Mouse (Mus musculus) embryonic facial prominence, embryonic 10.5 days (tissue): Measurements from ENCODE around the gene Ifnar2. TPM values are rescaled to one million over a fixed set of nuclear protein-coding genes. Genes with fewer than 3 reads are reported as not detected.
"Not testable (repeated sequence)": the region's sequence is repeated elsewhere in the genome, so short reads cannot be mapped to it uniquely, and the experiment has no call there.

Experiments used
- DNase-seq: peaks from one replicate; pipeline ENCODE4 v3.0.0-alpha.2; 2017; ENCODE audit warnings: low spot score
- H3K27ac ChIP-seq: fragments of 300-500 bp; sonication (generic); replicated peaks from 2 replicates; pipeline ENCODE4 v1.5.1; 2016; ENCODE audit warnings: mild to moderate bottlenecking
- H3K27me3 ChIP-seq: fragments of 300-500 bp; sonication (generic); replicated peaks from 2 replicates; pipeline ENCODE4 v1.6.1; 2016; ENCODE audit warnings: low read depth, mild to moderate bottlenecking; ENCODE audit not compliant: poor library complexity, severe bottlenecking
- H3K36me3 ChIP-seq: fragments of 300-500 bp; sonication (generic); replicated peaks from 2 replicates; pipeline ENCODE4 v1.6.1; 2016; ENCODE audit warnings: mild to moderate bottlenecking, moderate library complexity
- H3K4me1 ChIP-seq: fragments of 300-500 bp; sonication (generic); 2 replicates; pipeline ENCODE4 v1.6.1; 2016
- H3K4me3 ChIP-seq: fragments of 300-500 bp; sonication (generic); 2 replicates; pipeline ENCODE4 v1.5.1; 2016; ENCODE audit warnings: mild to moderate bottlenecking, moderate library complexity
- H3K9me3 ChIP-seq: fragments of 300-500 bp; sonication (generic); 2 replicates; pipeline ENCODE4 v1.6.1; 2016; ENCODE audit warnings: mild to moderate bottlenecking
- WGBS: fragments of 180-500 bp; shearing (Covaris S2); methylation state at CpG from one replicate; pipeline ENCODE4 v1.1.7; 2016; 5-methylcytosine and 5-hydroxymethylcytosine counted together
- polyA plus RNA-seq: library from polyadenylated mRNA; unstranded; fragments of >200 nt; fragmentation: Nextera tagmentation; extraction: Ambion mirVana; gene quantifications from 2 replicates; pipeline ENCODE4 v1.2.1, GENCODE M21; 2016

The Ifnar2 gene
- polyA plus RNA-seq, 1 experiment from 2014 or later, result 29.7 TPM

- H3K4me1 ChIP-seq, result 0 out of 2 replicates have a peak, but pooled peaks cover 1% of the 10 kb centered on the region
- no peak for DNase-seq
- no peak overlapping the region for H3K4me3 ChIP-seq
- H3K9me3 ChIP-seq, result no peaks in the 10 kb centered on the region
- 77% methylated on average over 5 of the region's 5 CpGs for WGBS
- no peaks in the 10 kb centered on the region for H3K27me3 ChIP-seq
- H3K27ac ChIP-seq, result no peak overlapping the region
- peaks cover 23% of the 10 kb centered on the region; the same call in 1 of the 2 replicates for H3K36me3 ChIP-seq
Observed at GRCm38 (mm10) chr16:91418531-91418930, 45.9 kb downstream of the Ifnar2 start.

- WGBS, result 92% methylated on average over 6 of the region's 6 CpGs
- Histone ChIP-seq H3K9me3 (no peaks in the 10 kb centered on the region), H3K27me3 (no peaks in the 10 kb centered on the region), H3K27ac (no peak overlapping the region), H3K4me3 (no peak overlapping the region), H3K36me3 (peaks cover 17% of the 10 kb centered on the region; the same call in 1 of the 2 replicates), H3K4me1 (peaks cover 10% of the 10 kb centered on the region)
- no peak for DNase-seq
Observed at GRCm38 (mm10) chr16:91425816-91426215, 53.2 kb downstream of the Ifnar2 start.

DNA sequence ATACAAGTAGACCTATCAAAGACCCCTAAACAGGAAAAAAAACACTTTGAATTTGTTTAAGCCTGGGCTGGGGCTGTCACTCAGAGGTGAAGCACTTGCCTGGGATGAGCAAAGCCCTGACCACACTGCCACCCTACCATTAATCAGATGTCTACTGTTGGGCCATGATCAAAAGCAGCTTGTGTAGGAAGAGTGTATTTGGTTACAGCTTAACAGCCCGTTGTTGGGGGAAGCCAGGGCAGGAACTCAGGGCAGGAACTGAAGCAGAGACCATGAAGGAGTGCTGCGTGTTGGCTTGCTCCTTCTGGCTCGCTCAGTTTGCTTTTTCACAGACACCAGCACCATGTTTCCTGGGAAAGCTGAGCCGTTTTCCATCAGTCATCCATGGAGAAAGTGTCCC, 54.0 kb downstream of the Ifnar2 start:
- 85% methylated on average over 4 of the region's 4 CpGs for WGBS
- Histone ChIP-seq H3K27ac (no peak overlapping the region), H3K4me1 (peaks cover 10% of the 10 kb centered on the region), H3K36me3 (peaks cover 13% of the 10 kb centered on the region; the same call in 1 of the 2 replicates), H3K27me3 (no peaks in the 10 kb centered on the region), H3K4me3 (no peak overlapping the region), H3K9me3 (no peaks in the 10 kb centered on the region)
- DNase-seq, result no peak

- peaks cover 10% of the 10 kb centered on the region for H3K4me1 ChIP-seq
- H3K27ac ChIP-seq, result no peak overlapping the region
- H3K36me3 ChIP-seq, result peaks cover 12% of the 10 kb centered on the region; the same call in 1 of the 2 replicates
- WGBS, result 80% methylated on average over 5 of the region's 5 CpGs
- DNase-seq, result no peak
- no peak overlapping the region for H3K4me3 ChIP-seq
- no peaks in the 10 kb centered on the region for H3K27me3 ChIP-seq
- H3K9me3 ChIP-seq, result no peaks in the 10 kb centered on the region
Observed at GRCm38 (mm10) chr16:91427461-91427860, 54.9 kb downstream of the Ifnar2 start.

DNA sequence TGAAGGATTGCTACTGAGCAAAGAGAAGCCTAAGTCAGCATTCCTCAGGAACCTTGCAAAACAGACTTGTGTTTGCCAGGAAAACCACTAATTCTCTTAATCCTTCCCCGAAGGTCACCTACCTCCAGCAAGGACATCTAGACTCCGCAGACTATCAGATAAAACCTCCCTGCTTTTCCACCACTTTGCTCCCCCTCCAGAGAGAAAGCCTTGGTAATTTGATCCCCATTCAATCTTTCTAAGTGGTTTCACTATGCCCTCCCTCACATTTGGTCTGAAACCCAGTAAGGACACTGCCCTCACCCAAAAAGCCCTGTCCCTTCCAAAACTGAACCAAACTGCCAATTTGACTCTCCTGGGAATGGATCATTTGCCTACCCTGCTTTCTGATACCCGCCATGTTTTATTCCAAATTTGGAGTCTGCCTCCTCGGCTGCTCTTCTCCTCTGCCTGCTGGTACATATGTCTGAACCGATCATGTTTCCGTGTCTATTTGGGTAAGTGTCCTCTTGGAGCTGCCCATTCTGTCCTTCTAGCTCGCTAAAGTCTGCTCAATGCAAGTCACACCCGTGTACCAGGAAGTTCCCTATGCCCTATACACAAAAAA, 55.8 kb downstream of the Ifnar2 start:
- H3K9me3 ChIP-seq, result no peaks in the 10 kb centered on the region
- peaks cover 17% of the 10 kb centered on the region for H3K4me1 ChIP-seq
- peaks cover 12% of the 10 kb centered on the region; the same call in 1 of the 2 replicates for H3K36me3 ChIP-seq
- no peak overlapping the region for H3K27ac ChIP-seq
- no peaks in the 10 kb centered on the region for H3K27me3 ChIP-seq
- 69% methylated on average over 8 of the region's 8 CpGs for WGBS
- H3K4me3 ChIP-seq, result no peak overlapping the region
- no peak for DNase-seq

DNA sequence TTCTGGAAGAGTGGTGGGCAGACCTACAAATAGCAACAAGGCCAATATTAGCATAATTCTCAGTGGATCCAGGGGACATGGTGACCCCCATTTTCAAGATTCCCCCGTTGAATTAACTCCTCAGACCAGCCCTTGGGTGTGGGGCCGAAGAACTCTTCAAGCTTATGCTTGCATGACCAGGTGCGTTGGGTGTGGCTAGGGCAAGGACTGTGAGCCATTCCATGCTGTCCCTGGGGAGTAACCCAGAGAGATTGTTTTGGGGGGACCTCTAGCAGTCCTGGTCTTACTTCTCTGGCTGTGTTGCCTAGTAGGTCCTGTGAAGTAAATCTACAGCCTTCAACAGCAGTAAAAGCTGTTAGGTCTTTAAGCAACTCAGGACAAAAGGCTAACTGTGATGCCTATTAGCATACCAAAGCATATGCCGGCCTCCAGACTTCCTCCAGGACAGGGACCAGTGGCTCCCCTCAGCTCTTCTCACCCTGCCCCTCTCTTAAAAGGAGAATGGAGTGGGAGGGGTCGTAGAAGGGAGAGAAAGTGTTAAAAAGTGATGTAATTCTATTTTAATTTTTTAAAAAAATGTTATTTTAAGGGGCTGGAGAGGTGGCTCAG, 60.2 kb downstream of the Ifnar2 start:
- Histone ChIP-seq H3K4me1 (peaks cover 20% of the 10 kb centered on the region), H3K27ac (no peak overlapping the region), H3K27me3 (no peaks in the 10 kb centered on the region), H3K9me3 (no peaks in the 10 kb centered on the region), H3K4me3 (no peak overlapping the region), H3K36me3 (no peaks in the 10 kb centered on the region)
- WGBS, result 38% methylated on average over 5 of the region's 5 CpGs
- no peak for DNase-seq

GRCm38 (mm10) chr16:91433329-91433933, 60.8 kb downstream of the Ifnar2 start:
- H3K4me1 ChIP-seq, result peaks cover 14% of the 10 kb centered on the region
- H3K27ac ChIP-seq, result no peak overlapping the region
- WGBS, result 62% methylated on average over 8 of the region's 8 CpGs
- no peaks in the 10 kb centered on the region for H3K27me3 ChIP-seq
- H3K9me3 ChIP-seq, result no peaks in the 10 kb centered on the region
- no peaks in the 10 kb centered on the region for H3K36me3 ChIP-seq
- no peak for DNase-seq
- no peak overlapping the region for H3K4me3 ChIP-seq

- Histone ChIP-seq H3K4me1 (peaks cover 10% of the 10 kb centered on the region; the same call in 1 of the 2 replicates), H3K27me3 (no peaks in the 10 kb centered on the region), H3K4me3 (no peak overlapping the region), H3K27ac (no peak overlapping the region), H3K36me3 (no peaks in the 10 kb centered on the region), H3K9me3 (no peaks in the 10 kb centered on the region)
- no peak for DNase-seq
- 91% methylated on average over 3 of the region's 3 CpGs for WGBS
Observed at GRCm38 (mm10) chr16:91434119-91434518, 61.5 kb downstream of the Ifnar2 start.

GRCm38 (mm10) chr16:91438081-91438480, 65.5 kb downstream of the Ifnar2 start:
- Histone ChIP-seq H3K27ac (no peak overlapping the region), H3K27me3 (no peaks in the 10 kb centered on the region), H3K36me3 (no peaks in the 10 kb centered on the region), H3K9me3 (no peaks in the 10 kb centered on the region), H3K4me1 (peaks cover 24% of the 10 kb centered on the region), H3K4me3 (no peak overlapping the region)
- 73% methylated on average over 3 of the region's 3 CpGs for WGBS
- DNase-seq, result no peak

GRCm38 (mm10) chr16:91438599-91438998, 66.0 kb downstream of the Ifnar2 start:
- peaks cover 24% of the 10 kb centered on the region for H3K4me1 ChIP-seq
- H3K4me3 ChIP-seq, H3K27me3 ChIP-seq, H3K27ac ChIP-seq, DNase-seq, H3K36me3 ChIP-seq, H3K9me3 ChIP-seq: not testable (repeated sequence)
- 89% methylated on average over 1 of the region's 1 CpGs for WGBS

- Histone ChIP-seq H3K9me3 (no peaks in the 10 kb centered on the region), H3K4me1 (peaks cover 24% of the 10 kb centered on the region), H3K27me3 (no peaks in the 10 kb centered on the region), H3K4me3 (no peak overlapping the region), H3K27ac (0 out of 2 replicates have a peak overlapping the region, but pooled peaks have one; percentile 1), H3K36me3 (no peaks in the 10 kb centered on the region)
- DNase-seq, result no peak
- WGBS, result 68% methylated on average over 7 of the region's 7 CpGs
Observed at GRCm38 (mm10) chr16:91441366-91441765, 68.8 kb downstream of the Ifnar2 start.

GRCm38 (mm10) chr16:91441811-91442240, 69.2 kb downstream of the Ifnar2 start:
- WGBS, result 83% methylated on average over 7 of the region's 7 CpGs
- no peak overlapping the region for H3K27ac ChIP-seq
- H3K9me3 ChIP-seq, result no peaks in the 10 kb centered on the region
- DNase-seq, result no peak
- H3K4me3 ChIP-seq, result no peak overlapping the region
- H3K4me1 ChIP-seq, result peaks cover 27% of the 10 kb centered on the region
- no peaks in the 10 kb centered on the region for H3K36me3 ChIP-seq
- no peaks in the 10 kb centered on the region for H3K27me3 ChIP-seq

DNA sequence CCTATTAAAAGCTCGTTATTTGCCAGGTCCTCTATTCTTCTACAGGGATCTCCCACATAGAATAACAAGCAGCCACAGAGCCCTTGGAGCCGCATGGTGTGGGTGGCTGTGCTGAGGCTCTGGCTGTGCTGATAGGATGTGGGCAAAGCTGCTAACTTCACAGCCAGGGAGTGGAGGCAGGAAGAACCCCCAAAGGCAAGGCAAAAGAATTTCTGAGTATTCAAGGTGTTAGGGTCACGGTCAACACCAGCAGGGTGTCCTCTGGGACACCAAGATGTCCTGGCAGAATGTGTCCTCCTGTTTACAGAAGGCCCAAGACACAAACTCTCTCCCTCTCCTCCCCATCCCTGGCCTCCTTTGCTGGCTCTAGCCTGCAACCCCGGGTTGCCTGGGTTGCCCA, 69.9 kb downstream of the Ifnar2 start:
- Histone ChIP-seq H3K27me3 (no peaks in the 10 kb centered on the region), H3K4me3 (no peak overlapping the region), H3K9me3 (no peaks in the 10 kb centered on the region), H3K27ac (peak overlapping the region; percentile 57; the same call in 1 of the 2 replicates), H3K4me1 (peaks cover 33% of the 10 kb centered on the region), H3K36me3 (no peaks in the 10 kb centered on the region)
- WGBS, result 75% methylated on average over 4 of the region's 4 CpGs
- DNase-seq, result no peak
